Mouse (Mus musculus) A20 (cell line): ENCODE measurements at regions not wholly inside any gene's neighbourhood (a gene's known extent, or its start where the extent isn't known, plus 50 kb on each side); places are given as distances from the start of the nearest gene placed in this dataset.
A peak's percentile ranks its signal among the peaks of the same experiment; 100 is the strongest.

ENCODE experiments used
- DNase-seq: peaks from one replicate; pipeline ENCODE4 v3.0.0-alpha.2; 2011; ENCODE audit warnings: low read depth, low spot score

DNA sequence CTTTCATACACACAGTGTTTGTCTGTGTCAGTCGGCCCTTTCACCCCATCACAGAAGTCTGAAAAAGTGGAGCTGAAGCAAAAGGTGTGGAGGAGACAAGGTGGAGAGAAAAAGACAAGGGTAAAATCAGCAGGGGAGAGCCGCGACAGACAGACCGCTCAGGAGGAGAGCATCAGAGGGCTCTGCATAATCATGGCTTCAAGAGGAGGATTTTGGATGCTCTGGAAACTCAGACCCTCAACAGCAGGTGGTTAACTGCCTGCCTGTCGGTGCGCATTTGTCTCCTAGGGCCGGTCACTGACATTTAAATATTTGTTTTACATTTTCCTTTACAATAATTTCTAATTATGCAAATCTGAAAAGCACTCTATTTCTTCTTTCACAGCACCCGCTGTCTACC, 100.6 kb upstream of the Zfp42 start:
- no peak for DNase-seq

DNA sequence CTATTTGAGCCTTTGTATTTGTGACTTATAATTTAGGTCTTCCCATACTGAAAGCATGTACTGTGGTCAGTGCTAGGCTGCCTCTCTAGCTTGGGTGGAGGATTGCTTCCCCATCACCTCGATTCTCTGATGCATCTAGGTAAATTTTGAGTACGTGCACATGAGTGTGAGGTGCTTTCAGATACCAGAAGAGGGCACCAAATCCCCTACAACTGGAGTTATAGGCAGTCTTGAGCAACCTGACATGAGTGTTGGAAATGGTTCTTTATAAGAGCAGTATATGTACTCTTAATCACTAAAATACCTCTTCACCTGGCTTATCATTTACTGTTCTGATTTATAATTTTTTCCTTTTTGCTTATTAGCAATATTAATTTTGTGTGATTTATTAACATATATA, 86.3 kb upstream of the Zfp42 start:
- peak; percentile 6 for DNase-seq

GRCm38 (mm10) chr8:43390422-43391170, 83.8 kb upstream of the Zfp42 start:
- DNase-seq: no peak
